Mouse (Mus musculus): ENCODE measurements around the gene St6galnac1. TPM values are rescaled to one million over a fixed set of nuclear protein-coding genes. Genes with fewer than 3 reads are reported as not detected.

St6galnac1 gene
- polyA plus RNA-seq, 1 experiment from 2014 or later = not detected

DNA sequence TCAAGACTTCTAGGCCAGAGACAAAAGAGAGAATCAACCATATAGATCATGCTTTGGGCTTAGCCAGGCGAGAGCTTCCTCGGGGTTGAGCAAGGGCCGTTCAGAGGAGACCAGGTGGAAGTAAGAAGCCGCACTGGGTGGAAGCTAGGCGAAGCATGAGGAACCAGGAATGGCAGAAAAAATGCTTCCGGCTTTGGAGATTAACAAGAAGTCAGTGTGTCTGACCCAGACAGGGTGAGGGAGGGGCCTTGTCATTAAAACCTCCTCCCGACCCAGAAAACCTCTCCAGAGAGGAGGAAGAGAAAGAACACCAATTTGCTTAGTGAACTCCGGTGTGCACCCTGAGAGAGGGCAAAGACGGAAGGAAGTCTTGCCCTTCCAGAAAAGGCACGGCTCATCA lies 8.9 kb upstream of the St6galnac1 start:
- H3K4me3 ChIP-seq (ENCODE audit: low read depth, low read length) = no peak overlapping the region
- H3K9me3 ChIP-seq (replicated peaks; ENCODE audit: control insufficient read depth, low read length, poor library complexity, severe bottlenecking) = no peaks in the 10 kb centered on the region
- no peaks in the 10 kb centered on the region for H3K4me1 ChIP-seq (ENCODE audit: control insufficient read depth, insufficient read depth, low read length)
- no peaks in the 10 kb centered on the region for H3K36me3 ChIP-seq (ENCODE audit: control insufficient read depth, insufficient read depth, low read length)
- 83% methylated on average over 10 of the region's 10 CpGs for WGBS
- no peak for ATAC-seq
- H3K27ac ChIP-seq (ENCODE audit: low read length) = no peak overlapping the region
- H3K9ac ChIP-seq (ENCODE audit: low read depth, low read length) = no peak overlapping the region
- H3K27me3 ChIP-seq (ENCODE audit: control insufficient read depth, insufficient read depth, low read depth, low read length) = no peaks in the 10 kb centered on the region
- H3K4me2 ChIP-seq (ENCODE audit: low read length) = no peak overlapping the region

- no peak for ATAC-seq
- no peak overlapping the region for H3K9ac ChIP-seq (ENCODE audit: low read depth, low read length)
- H3K9me3 ChIP-seq (replicated peaks; ENCODE audit: control insufficient read depth, low read length, poor library complexity, severe bottlenecking) = no peaks in the 10 kb centered on the region
- no peak overlapping the region for H3K27ac ChIP-seq (ENCODE audit: low read length)
- H3K36me3 ChIP-seq (ENCODE audit: control insufficient read depth, insufficient read depth, low read length) = no peaks in the 10 kb centered on the region
- H3K4me3 ChIP-seq (ENCODE audit: low read depth, low read length) = no peak overlapping the region
- H3K4me2 ChIP-seq (ENCODE audit: low read length) = no peak overlapping the region
- H3K27me3 ChIP-seq (ENCODE audit: control insufficient read depth, insufficient read depth, low read depth, low read length) = no peaks in the 10 kb centered on the region
- H3K4me1 ChIP-seq (ENCODE audit: control insufficient read depth, insufficient read depth, low read length) = no peaks in the 10 kb centered on the region
- WGBS = 78% methylated on average over 9 of the region's 9 CpGs
Observed at GRCm38 (mm10) chr11:116782737-116783145, 7.4 kb upstream of the St6galnac1 start.

DNA sequence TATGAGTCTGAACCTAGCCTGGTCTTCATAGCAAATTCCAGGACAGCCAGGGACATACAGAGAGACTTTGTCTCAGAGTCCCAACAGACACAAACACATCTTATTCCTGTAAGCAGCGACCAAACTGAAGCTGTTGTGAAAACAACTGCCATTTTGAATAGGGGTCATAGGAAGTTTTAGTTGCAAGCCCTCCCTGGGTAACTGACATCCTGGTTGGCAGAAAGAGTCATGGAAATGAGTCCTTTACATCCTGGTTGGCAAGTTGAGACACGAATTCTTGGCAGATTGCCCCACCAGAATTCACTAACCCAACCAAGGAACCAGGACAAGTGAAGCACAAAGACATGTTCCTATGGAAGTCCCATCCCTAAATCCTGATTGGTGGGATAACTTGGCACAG lies 2.1 kb downstream of the St6galnac1 start:
- no peaks in the 10 kb centered on the region for H3K9me3 ChIP-seq (replicated peaks; ENCODE audit: control insufficient read depth, low read length, poor library complexity, severe bottlenecking)
- no peak overlapping the region for H3K4me3 ChIP-seq (ENCODE audit: low read depth, low read length)
- no peak overlapping the region for H3K9ac ChIP-seq (ENCODE audit: low read depth, low read length)
- H3K36me3 ChIP-seq (ENCODE audit: control insufficient read depth, insufficient read depth, low read length) = no peaks in the 10 kb centered on the region
- 66% methylated on average over 2 of the region's 2 CpGs for WGBS
- H3K27ac ChIP-seq (ENCODE audit: low read length) = no peak overlapping the region
- no peak overlapping the region for H3K4me2 ChIP-seq (ENCODE audit: low read length)
- no peak for ATAC-seq
- no peaks in the 10 kb centered on the region for H3K4me1 ChIP-seq (ENCODE audit: control insufficient read depth, insufficient read depth, low read length)
- no peaks in the 10 kb centered on the region for H3K27me3 ChIP-seq (ENCODE audit: control insufficient read depth, insufficient read depth, low read depth, low read length)

GRCm38 (mm10) chr11:116769873-116770272 lies 5.4 kb downstream of the St6galnac1 start:
- no peak overlapping the region for H3K27ac ChIP-seq (ENCODE audit: low read length)
- no peaks in the 10 kb centered on the region for H3K9me3 ChIP-seq (replicated peaks; ENCODE audit: control insufficient read depth, low read length, poor library complexity, severe bottlenecking)
- no peaks in the 10 kb centered on the region for H3K36me3 ChIP-seq (ENCODE audit: control insufficient read depth, insufficient read depth, low read length)
- H3K4me2 ChIP-seq (ENCODE audit: low read length) = no peak overlapping the region
- H3K4me3 ChIP-seq (ENCODE audit: low read depth, low read length) = no peak overlapping the region
- H3K9ac ChIP-seq (ENCODE audit: low read depth, low read length) = no peak overlapping the region
- 92% methylated on average over 5 of the region's 5 CpGs for WGBS
- no peaks in the 10 kb centered on the region for H3K27me3 ChIP-seq (ENCODE audit: control insufficient read depth, insufficient read depth, low read depth, low read length)
- ATAC-seq = no peak
- no peaks in the 10 kb centered on the region for H3K4me1 ChIP-seq (ENCODE audit: control insufficient read depth, insufficient read depth, low read length)

DNA sequence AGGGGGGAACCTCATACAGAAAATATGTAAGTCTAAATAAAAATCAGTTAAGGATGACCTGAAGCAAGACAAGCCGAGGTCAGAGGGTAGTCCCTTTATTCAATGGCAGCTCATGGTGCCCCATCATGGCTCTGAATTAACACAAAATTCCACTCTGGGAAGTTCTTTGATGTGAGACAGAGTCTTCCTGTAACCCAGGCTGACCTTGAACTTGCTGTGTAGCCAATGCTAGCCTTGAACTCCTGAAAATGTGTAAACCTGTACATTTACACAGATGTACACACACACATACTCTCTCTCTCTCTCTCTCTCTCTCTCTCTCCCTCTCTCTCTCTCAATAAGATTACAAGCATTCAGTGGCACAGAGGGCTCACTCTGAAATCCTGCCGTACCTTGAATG lies 10.4 kb downstream of the St6galnac1 start:
- no peak overlapping the region for H3K9ac ChIP-seq (ENCODE audit: low read depth, low read length)
- no peaks in the 10 kb centered on the region for H3K4me1 ChIP-seq (ENCODE audit: control insufficient read depth, insufficient read depth, low read length)
- H3K36me3 ChIP-seq (ENCODE audit: control insufficient read depth, insufficient read depth, low read length) = no peaks in the 10 kb centered on the region
- H3K27me3 ChIP-seq (ENCODE audit: control insufficient read depth, insufficient read depth, low read depth, low read length) = no peaks in the 10 kb centered on the region
- no peaks in the 10 kb centered on the region for H3K9me3 ChIP-seq (replicated peaks; ENCODE audit: control insufficient read depth, low read length, poor library complexity, severe bottlenecking)
- no peak overlapping the region for H3K4me2 ChIP-seq (ENCODE audit: low read length)
- no peak overlapping the region for H3K4me3 ChIP-seq (ENCODE audit: low read depth, low read length)
- H3K27ac ChIP-seq (ENCODE audit: low read length) = no peak overlapping the region
- 84% methylated on average over 2 of the region's 2 CpGs for WGBS
- no peak for ATAC-seq

DNA sequence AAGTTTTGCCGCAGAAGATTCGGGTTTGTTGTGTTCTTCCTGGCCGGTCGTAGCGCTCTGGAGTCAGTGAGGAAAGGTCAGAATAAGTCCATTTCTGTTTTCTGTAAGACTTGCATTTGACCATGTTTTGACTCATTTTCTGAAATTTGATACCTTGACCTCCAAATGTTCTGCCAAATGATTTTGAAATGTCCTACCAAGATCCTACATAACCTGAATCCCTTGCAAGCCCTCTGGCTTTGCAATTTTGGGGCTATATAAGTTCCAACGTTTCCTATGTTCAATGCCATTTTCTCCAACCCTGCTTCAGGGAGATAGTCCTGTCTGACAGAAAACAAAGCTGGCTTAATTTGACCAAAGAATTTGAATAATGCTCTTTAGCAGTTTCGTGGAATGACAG lies 11.0 kb downstream of the St6galnac1 start:
- H3K4me2 ChIP-seq (ENCODE audit: low read length) = no peak overlapping the region
- H3K4me1 ChIP-seq (ENCODE audit: control insufficient read depth, insufficient read depth, low read length) = no peaks in the 10 kb centered on the region
- H3K27me3 ChIP-seq (ENCODE audit: control insufficient read depth, insufficient read depth, low read depth, low read length) = no peaks in the 10 kb centered on the region
- no peak overlapping the region for H3K9ac ChIP-seq (ENCODE audit: low read depth, low read length)
- H3K27ac ChIP-seq (ENCODE audit: low read length) = no peak overlapping the region
- no peak for ATAC-seq
- H3K36me3 ChIP-seq (ENCODE audit: control insufficient read depth, insufficient read depth, low read length) = no peaks in the 10 kb centered on the region
- 96% methylated on average over 7 of the region's 7 CpGs for whole genome bisulfite sequencing
- H3K9me3 ChIP-seq (replicated peaks; ENCODE audit: control insufficient read depth, low read length, poor library complexity, severe bottlenecking) = no peaks in the 10 kb centered on the region
- no peak overlapping the region for H3K4me3 ChIP-seq (ENCODE audit: low read depth, low read length)

DNA sequence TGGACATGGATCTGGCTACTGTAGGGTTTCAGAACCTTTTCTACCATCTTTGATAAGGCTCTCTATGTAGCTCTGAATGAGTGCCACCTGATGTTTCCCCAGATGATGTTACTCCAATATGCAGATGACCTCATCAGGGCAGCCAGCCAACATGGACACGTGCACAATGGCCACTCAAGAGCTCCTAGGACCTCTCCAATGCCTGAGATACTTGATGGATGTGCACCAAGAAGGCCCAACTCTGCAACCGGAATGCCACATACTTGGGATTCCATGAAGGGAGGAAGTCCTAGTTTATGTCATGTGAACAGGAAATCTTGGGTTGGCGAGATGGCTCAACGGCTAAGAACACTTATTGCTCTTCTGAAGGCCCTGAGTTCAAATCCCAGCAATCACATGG lies 20.1 kb downstream of the St6galnac1 start:
- Histone ChIP-seq H3K4me1 (ENCODE audit: control insufficient read depth, insufficient read depth, low read length) (no peaks in the 10 kb centered on the region), H3K27ac (ENCODE audit: low read length) (no peak overlapping the region), H3K4me2 (ENCODE audit: low read length) (no peak overlapping the region), H3K36me3 (ENCODE audit: control insufficient read depth, insufficient read depth, low read length) (no peaks in the 10 kb centered on the region), H3K9ac (ENCODE audit: low read depth, low read length) (no peak overlapping the region), H3K27me3 (ENCODE audit: control insufficient read depth, insufficient read depth, low read depth, low read length) (no peaks in the 10 kb centered on the region), H3K4me3 (ENCODE audit: low read depth, low read length) (no peak overlapping the region), H3K9me3 (replicated peaks; ENCODE audit: control insufficient read depth, low read length, poor library complexity, severe bottlenecking) (no peaks in the 10 kb centered on the region)
- WGBS = 90% methylated on average over 4 of the region's 4 CpGs
- ATAC-seq = no peak

GRCm38 (mm10) chr11:116753674-116754470 lies 21.4 kb downstream of the St6galnac1 start:
- H3K27ac ChIP-seq (ENCODE audit: low read length) = no peak overlapping the region
- no peak for ATAC-seq
- no peaks in the 10 kb centered on the region for H3K27me3 ChIP-seq (ENCODE audit: control insufficient read depth, insufficient read depth, low read depth, low read length)
- H3K9me3 ChIP-seq (replicated peaks; ENCODE audit: control insufficient read depth, low read length, poor library complexity, severe bottlenecking) = no peaks in the 10 kb centered on the region
- H3K36me3 ChIP-seq (ENCODE audit: control insufficient read depth, insufficient read depth, low read length) = no peaks in the 10 kb centered on the region
- no peaks in the 10 kb centered on the region for H3K4me1 ChIP-seq (ENCODE audit: control insufficient read depth, insufficient read depth, low read length)
- 91% methylated on average over 5 of the region's 5 CpGs for WGBS
- no peak overlapping the region for H3K4me2 ChIP-seq (ENCODE audit: low read length)
- H3K4me3 ChIP-seq (ENCODE audit: low read depth, low read length) = no peak overlapping the region
- H3K9ac ChIP-seq (ENCODE audit: low read depth, low read length) = no peak overlapping the region

DNA sequence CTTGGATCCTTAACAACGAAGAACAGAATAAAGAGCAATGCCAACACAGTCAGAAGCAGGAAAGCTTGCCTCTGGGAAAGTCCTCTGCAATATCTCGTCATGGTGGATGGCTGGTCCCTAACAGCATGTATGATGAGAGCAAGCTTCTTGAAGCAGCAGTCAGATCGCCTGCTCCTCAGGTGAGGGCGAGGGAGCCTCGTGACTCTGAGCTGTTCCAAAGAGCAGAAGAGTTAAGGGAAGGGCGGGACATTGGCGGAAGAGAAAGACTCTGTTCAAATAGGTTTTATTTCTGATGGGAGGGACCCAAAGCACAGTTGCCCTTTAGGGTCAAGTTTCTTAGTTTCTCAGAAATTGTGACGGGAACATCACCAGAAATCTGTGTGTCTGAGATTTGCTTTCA lies 25.6 kb downstream of the St6galnac1 start:
- Histone ChIP-seq H3K4me1 (ENCODE audit: control insufficient read depth, insufficient read depth, low read length) (no peaks in the 10 kb centered on the region), H3K4me2 (ENCODE audit: low read length) (no peak overlapping the region), H3K9ac (ENCODE audit: low read depth, low read length) (no peak overlapping the region), H3K27me3 (ENCODE audit: control insufficient read depth, insufficient read depth, low read depth, low read length) (no peaks in the 10 kb centered on the region), H3K9me3 (replicated peaks; ENCODE audit: control insufficient read depth, low read length, poor library complexity, severe bottlenecking) (no peaks in the 10 kb centered on the region), H3K4me3 (ENCODE audit: low read depth, low read length) (no peak overlapping the region), H3K36me3 (ENCODE audit: control insufficient read depth, insufficient read depth, low read length) (no peaks in the 10 kb centered on the region), H3K27ac (ENCODE audit: low read length) (no peak overlapping the region)
- whole genome bisulfite sequencing = 86% methylated on average over 8 of the region's 8 CpGs
- no peak for ATAC-seq
